Mouse (Mus musculus): ENCODE data around the gene Slc6a6. TPM values are rescaled to one million over a fixed set of nuclear protein-coding genes. Genes with fewer than 3 reads are reported as not detected.

Gene Slc6a6
- polyA plus RNA-seq, 1 experiment from 2014 or later: 60.0 TPM

DNA sequence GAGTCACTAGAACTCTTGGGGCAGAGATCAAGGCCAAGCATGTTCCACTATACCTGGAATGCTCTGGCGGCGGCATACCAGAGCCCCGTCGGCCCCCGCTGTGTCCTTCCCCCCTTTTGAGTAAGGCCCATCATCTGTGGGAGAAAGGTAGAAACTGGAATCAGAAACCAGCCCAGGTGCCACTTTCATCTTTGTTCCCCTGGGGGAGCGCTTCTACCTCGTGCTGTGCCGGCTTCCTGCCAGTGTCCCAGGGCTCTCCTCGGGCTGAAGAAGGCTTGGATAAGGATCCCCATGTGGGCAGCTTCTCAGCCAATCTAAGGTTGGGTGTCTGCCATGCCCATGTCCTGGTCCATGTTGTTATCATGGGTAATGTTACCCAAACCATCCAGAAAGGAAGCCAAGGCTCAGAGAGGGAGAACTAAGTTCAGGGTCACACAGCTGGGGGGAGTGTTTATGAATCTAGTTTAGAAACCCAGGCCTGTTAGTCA lies 104.5 kb downstream of the Slc6a6 start:
- Histone ChIP-seq H3K4me3 (no peak overlapping the region), H3K27me3 (ENCODE audit: insufficient read depth, poor library complexity, severe bottlenecking) (no peaks in the 10 kb centered on the region), H3K9me3 (no peaks in the 10 kb centered on the region), H3K27ac (no peak overlapping the region), H3K36me3 (no peaks in the 10 kb centered on the region), H3K4me1 (replicated peaks) (peaks cover 10% of the 10 kb centered on the region)
- no peak for DNase-seq (ENCODE audit: low spot score)
- 85% methylated on average over 9 of the region's 9 CpGs for WGBS

DNA sequence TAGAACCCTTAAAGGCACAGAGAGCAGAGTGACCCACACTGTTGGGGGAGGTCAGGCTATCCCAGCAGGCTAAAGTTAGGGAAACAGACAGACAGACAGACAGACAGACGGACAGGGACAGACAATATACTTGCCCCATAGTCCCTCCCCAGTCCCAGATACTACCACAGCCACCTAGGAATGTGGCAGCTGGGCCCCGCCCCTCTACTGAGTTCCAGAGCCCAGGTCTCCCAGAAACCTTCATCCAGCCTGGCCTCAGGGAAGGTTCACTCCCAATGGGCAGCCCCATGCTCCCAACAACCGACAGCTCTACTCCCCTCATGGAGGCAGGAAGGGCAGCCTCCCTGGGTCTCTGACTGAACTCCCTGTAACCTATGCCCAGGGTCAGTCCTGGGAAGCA lies 111.8 kb downstream of the Slc6a6 start:
- H3K4me3 ChIP-seq: no peak overlapping the region
- 0 out of 2 replicates have a peak, but pooled peaks cover 3% of the 10 kb centered on the region for H3K27me3 ChIP-seq (ENCODE audit: insufficient read depth, poor library complexity, severe bottlenecking)
- DNase-seq (ENCODE audit: low spot score): no peak
- no peaks in the 10 kb centered on the region for H3K36me3 ChIP-seq
- H3K9me3 ChIP-seq: no peaks in the 10 kb centered on the region
- H3K27ac ChIP-seq: 0 out of 2 replicates have a peak overlapping the region, but pooled peaks have one; percentile 29
- H3K4me1 ChIP-seq (replicated peaks): peaks cover 59% of the 10 kb centered on the region
- 67% methylated on average over 3 of the region's 3 CpGs for WGBS

DNA sequence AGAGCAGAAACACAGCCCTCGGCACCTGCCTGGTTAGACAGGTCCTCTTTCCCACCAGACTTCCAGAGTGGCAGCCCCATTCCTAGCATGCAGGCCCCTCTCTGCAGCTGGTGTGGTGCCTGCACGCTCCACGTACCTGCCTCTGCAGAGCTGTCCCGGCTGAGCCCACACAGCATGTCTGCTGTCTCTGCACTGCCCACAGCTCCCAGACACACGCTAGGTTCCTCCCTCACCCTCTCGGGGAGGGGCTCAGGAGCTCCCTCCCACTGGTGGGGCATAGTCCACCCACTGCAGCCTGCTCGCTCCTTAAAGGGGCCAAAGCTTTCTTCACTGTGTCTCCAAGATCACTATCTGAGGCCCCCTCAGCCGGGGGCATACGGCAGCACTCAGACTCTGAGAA lies 112.2 kb downstream of the Slc6a6 start:
- H3K27me3 ChIP-seq (ENCODE audit: insufficient read depth, poor library complexity, severe bottlenecking): 0 out of 2 replicates have a peak, but pooled peaks cover 3% of the 10 kb centered on the region
- H3K9me3 ChIP-seq: no peaks in the 10 kb centered on the region
- H3K36me3 ChIP-seq: no peaks in the 10 kb centered on the region
- WGBS: 63% methylated on average over 9 of the region's 9 CpGs
- H3K4me1 ChIP-seq (replicated peaks): peaks cover 59% of the 10 kb centered on the region
- H3K27ac ChIP-seq: 0 out of 2 replicates have a peak overlapping the region, but pooled peaks have one; percentile 29
- H3K4me3 ChIP-seq: no peak overlapping the region
- no peak for DNase-seq (ENCODE audit: low spot score)

- H3K27ac ChIP-seq: no peak overlapping the region
- peaks cover 55% of the 10 kb centered on the region for H3K4me1 ChIP-seq (replicated peaks)
- H3K36me3 ChIP-seq: no peaks in the 10 kb centered on the region
- WGBS: 88% methylated on average over 4 of the region's 4 CpGs
- no peak overlapping the region for H3K4me3 ChIP-seq
- 0 out of 2 replicates have a peak, but pooled peaks cover 3% of the 10 kb centered on the region for H3K27me3 ChIP-seq (ENCODE audit: insufficient read depth, poor library complexity, severe bottlenecking)
- no peaks in the 10 kb centered on the region for H3K9me3 ChIP-seq
- no peak for DNase-seq (ENCODE audit: low spot score)
These were observed 112.9 kb downstream of the Slc6a6 start for GRCm38 (mm10) chr6:91796736-91797135.

- Histone ChIP-seq H3K9me3 (no peaks in the 10 kb centered on the region), H3K4me3 (no peak overlapping the region), H3K27me3 (ENCODE audit: insufficient read depth, poor library complexity, severe bottlenecking) (0 out of 2 replicates have a peak, but pooled peaks cover 3% of the 10 kb centered on the region), H3K36me3 (no peaks in the 10 kb centered on the region), H3K4me1 (replicated peaks) (peaks cover 50% of the 10 kb centered on the region), H3K27ac (0 out of 2 replicates have a peak overlapping the region, but pooled peaks have one; percentile 12)
- no peak for DNase-seq (ENCODE audit: low spot score)
- 76% methylated on average over 12 of the region's 12 CpGs for WGBS
These were observed 114.6 kb downstream of the Slc6a6 start for GRCm38 (mm10) chr6:91798496-91798895.

DNA sequence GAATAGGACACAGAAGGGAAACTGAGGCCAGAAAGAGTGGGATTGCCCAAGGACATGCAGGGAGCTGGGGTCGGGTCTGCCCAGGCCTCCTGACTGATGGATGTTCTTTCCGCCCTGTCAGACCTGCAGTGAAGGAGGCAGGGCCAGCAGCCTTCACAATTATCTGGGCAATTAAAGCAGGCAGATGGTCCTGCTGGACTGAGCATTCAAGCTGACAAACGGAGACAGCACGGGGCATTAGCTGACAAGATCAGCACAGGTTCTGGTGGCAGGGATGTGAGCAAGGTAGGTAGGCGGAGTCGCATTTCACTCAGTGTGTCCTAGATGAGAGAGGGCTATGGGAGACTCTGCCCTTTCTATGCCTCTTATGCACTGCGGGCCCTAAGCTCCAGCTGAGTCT lies 120.3 kb downstream of the Slc6a6 start:
- Histone ChIP-seq H3K36me3 (no peaks in the 10 kb centered on the region), H3K9me3 (no peaks in the 10 kb centered on the region), H3K4me3 (no peak overlapping the region), H3K27me3 (ENCODE audit: insufficient read depth, poor library complexity, severe bottlenecking) (peaks cover 54% of the 10 kb centered on the region), H3K4me1 (replicated peaks) (peaks cover 31% of the 10 kb centered on the region), H3K27ac (peak overlapping the region; percentile 1; the same call in 1 of the 2 replicates)
- 52% methylated on average over 7 of the region's 7 CpGs for WGBS
- no peak for DNase-seq (ENCODE audit: low spot score)

- peak overlapping the region; percentile 41 for H3K4me3 ChIP-seq
- H3K27me3 ChIP-seq (ENCODE audit: insufficient read depth, poor library complexity, severe bottlenecking): peaks cover 58% of the 10 kb centered on the region
- no peaks in the 10 kb centered on the region for H3K9me3 ChIP-seq
- 5% methylated on average over 23 of the region's 23 CpGs for WGBS
- H3K27ac ChIP-seq: peak overlapping the region; percentile 50; the same call in 1 of the 2 replicates
- peak; percentile 28 for DNase-seq (ENCODE audit: low spot score)
- H3K4me1 ChIP-seq (replicated peaks): peaks cover 24% of the 10 kb centered on the region
- H3K36me3 ChIP-seq: no peaks in the 10 kb centered on the region
These were observed 123.3 kb downstream of the Slc6a6 start for GRCm38 (mm10) chr6:91807169-91807568.

DNA sequence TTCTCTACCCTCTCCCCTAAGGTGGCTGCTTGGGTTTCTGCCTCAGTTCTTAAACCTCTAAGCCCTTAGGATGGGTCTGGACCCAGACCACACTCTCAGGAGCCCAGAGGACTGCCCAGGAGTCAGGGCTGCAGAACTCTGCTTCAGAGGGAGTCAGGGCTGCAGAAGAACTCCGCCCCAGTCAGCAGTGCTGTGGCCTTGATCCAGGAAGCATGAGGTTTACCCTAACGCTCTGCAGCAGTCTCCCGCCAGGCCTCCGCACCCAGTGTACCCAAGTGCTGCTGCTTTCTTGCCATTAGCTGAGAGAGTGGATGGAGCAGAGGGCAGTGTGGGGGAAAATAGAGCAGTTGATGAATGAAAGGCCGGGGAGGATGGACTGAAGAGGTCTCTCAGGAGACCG lies 124.2 kb downstream of the Slc6a6 start:
- H3K27me3 ChIP-seq (ENCODE audit: insufficient read depth, poor library complexity, severe bottlenecking): peaks cover 58% of the 10 kb centered on the region
- H3K36me3 ChIP-seq: no peaks in the 10 kb centered on the region
- DNase-seq (ENCODE audit: low spot score): no peak
- H3K4me3 ChIP-seq: no peak overlapping the region
- H3K27ac ChIP-seq: no peak overlapping the region
- no peaks in the 10 kb centered on the region for H3K9me3 ChIP-seq
- H3K4me1 ChIP-seq (replicated peaks): peaks cover 24% of the 10 kb centered on the region
- WGBS: 54% methylated on average over 6 of the region's 6 CpGs

Other genes with a start within 250 kb of the Slc6a6 start
- gene Chchd4, start 210.5 kb upstream of the Slc6a6 start, polyA plus RNA-seq (2016; fragmentation: Nextera tagmentation; extraction: Ambion mirVana): 26.7 and 34.2 TPM in 2 replicates
- gene Tmem43, start 210.3 kb upstream of the Slc6a6 start, polyA plus RNA-seq (2016; fragmentation: Nextera tagmentation; extraction: Ambion mirVana): 61.9 and 62.7 TPM in 2 replicates
- 23.6 and 23.7 TPM in 2 replicates for gene Xpc, start 168.2 kb upstream of the Slc6a6 start, polyA plus RNA-seq (2016; fragmentation: Nextera tagmentation; extraction: Ambion mirVana)
- gene Lsm3, start 168.1 kb upstream of the Slc6a6 start, polyA plus RNA-seq (2016; fragmentation: Nextera tagmentation; extraction: Ambion mirVana): 340 and 380 TPM in 2 replicates
- gene Grip2, start 143.2 kb downstream of the Slc6a6 start, polyA plus RNA-seq (2016; fragmentation: Nextera tagmentation; extraction: Ambion mirVana): 0.36 and 0.71 TPM in 2 replicates
- gene Ccdc174, start 194.0 kb downstream of the Slc6a6 start, polyA plus RNA-seq (2016; fragmentation: Nextera tagmentation; extraction: Ambion mirVana): 32.2 and 35.1 TPM in 2 replicates
- gene 4930590J08Rik, start 218.8 kb downstream of the Slc6a6 start, polyA plus RNA-seq (2016; fragmentation: Nextera tagmentation; extraction: Ambion mirVana): 0.30 and 0.50 TPM in 2 replicates

Data from hindbrain, embryonic 10.5 days (tissue).